Mouse (Mus musculus) midbrain, embryonic 15.5 days (tissue): ENCODE data around the gene Numa1. TPM values are rescaled to one million over a fixed set of nuclear protein-coding genes. Genes with fewer than 3 reads are reported as not detected.
A peak's percentile ranks its signal among the peaks of the same experiment; 100 is the strongest.
"Not testable (repeated sequence)": the region's sequence is repeated elsewhere in the genome, so short reads cannot be mapped to it uniquely, and the experiment has no call there.

Experiments used
- ATAC-seq: fragments of 200-750 bp; cut with Nextera tagmentation; replicated peaks from 2 replicates; pipeline ENCODE4 v1.8.0; 2017; ENCODE audit warnings: moderate TSS enrichment
- H3K27ac ChIP-seq: fragments of 300-500 bp; sonication (generic); 2 replicates; pipeline ENCODE4 v1.5.1; 2015; ENCODE audit warnings: mild to moderate bottlenecking, inconsistent platforms
- H3K27me3 ChIP-seq: fragments of 300-500 bp; sonication (generic); replicated peaks from 2 replicates; pipeline ENCODE4 v1.6.1; 2015; ENCODE audit warnings: inconsistent platforms
- H3K36me3 ChIP-seq: fragments of 300-500 bp; sonication (generic); replicated peaks from 2 replicates; pipeline ENCODE4 v1.6.1; 2015; ENCODE audit warnings: inconsistent platforms
- H3K4me1 ChIP-seq: fragments of 300-500 bp; sonication (generic); 2 replicates; pipeline ENCODE4 v1.6.1; 2015; ENCODE audit warnings: inconsistent platforms
- H3K4me2 ChIP-seq: fragments of 300-500 bp; sonication (generic); 2 replicates; pipeline ENCODE4 v1.6.1; 2015; ENCODE audit warnings: inconsistent platforms, mild to moderate bottlenecking, moderate library complexity
- H3K4me3 ChIP-seq: fragments of 300-500 bp; sonication (generic); 2 replicates; pipeline ENCODE4 v1.5.1; 2015; ENCODE audit warnings: mild to moderate bottlenecking, inconsistent platforms
- H3K9ac ChIP-seq: fragments of 300-500 bp; sonication (generic); 2 replicates; pipeline ENCODE4 v1.6.1; 2015; ENCODE audit warnings: mild to moderate bottlenecking, inconsistent platforms
- H3K9me3 ChIP-seq: fragments of 300-500 bp; sonication (generic); 2 replicates; pipeline ENCODE4 v1.6.1; 2016; ENCODE audit warnings: inconsistent platforms
- WGBS: fragments of 180-500 bp; shearing (Covaris S2); methylation state at CpG from one replicate; pipeline ENCODE4 v1.1.7; 2015; ENCODE audit warnings: mixed read lengths; 5-methylcytosine and 5-hydroxymethylcytosine counted together
- polyA plus RNA-seq: library from polyadenylated mRNA; unstranded; fragments of >200 nt; fragmentation: Nextera tagmentation; extraction: Ambion mirVana; gene quantifications from 2 replicates; pipeline ENCODE4 v1.2.1, GENCODE M21; 2015

Numa1 gene
- polyA plus RNA-seq, 1 experiment from 2014 or later = 53.1 TPM

GRCm38 (mm10) chr7:101999461-102000151, 65.7 kb downstream of the Numa1 start:
- Histone ChIP-seq H3K4me1 (no peaks in the 10 kb centered on the region), H3K27me3 (no peaks in the 10 kb centered on the region), H3K4me3 (no peak overlapping the region), H3K36me3 (peaks cover 79% of the 10 kb centered on the region), H3K9me3 (no peaks in the 10 kb centered on the region), H3K9ac (no peak overlapping the region), H3K4me2 (no peak overlapping the region), H3K27ac (no peak overlapping the region)
- WGBS = 87% methylated on average over 15 of the region's 15 CpGs
- ATAC-seq = no peak; the same call in 1 of the 2 replicates

GRCm38 (mm10) chr7:102000296-102000695, 66.4 kb downstream of the Numa1 start:
- 86% methylated on average over 8 of the region's 8 CpGs for WGBS
- H3K9me3 ChIP-seq = no peaks in the 10 kb centered on the region
- no peak overlapping the region for H3K4me3 ChIP-seq
- H3K36me3 ChIP-seq = peaks cover 72% of the 10 kb centered on the region
- H3K27ac ChIP-seq = no peak overlapping the region
- no peaks in the 10 kb centered on the region for H3K27me3 ChIP-seq
- H3K9ac ChIP-seq = no peak overlapping the region
- no peak for ATAC-seq
- H3K4me2 ChIP-seq = no peak overlapping the region
- no peaks in the 10 kb centered on the region for H3K4me1 ChIP-seq

- no peak overlapping the region for H3K4me3 ChIP-seq
- no peaks in the 10 kb centered on the region for H3K4me1 ChIP-seq
- H3K27ac ChIP-seq = no peak overlapping the region
- peaks cover 68% of the 10 kb centered on the region for H3K36me3 ChIP-seq
- no peak overlapping the region for H3K4me2 ChIP-seq
- WGBS = 84% methylated on average over 26 of the region's 26 CpGs
- H3K9ac ChIP-seq = no peak overlapping the region
- no peaks in the 10 kb centered on the region for H3K9me3 ChIP-seq
- 0 out of 2 replicates have a peak, but pooled peaks have one; percentile 26 for ATAC-seq
- no peaks in the 10 kb centered on the region for H3K27me3 ChIP-seq
These were observed 67.2 kb downstream of the Numa1 start for GRCm38 (mm10) chr7:102000921-102001630.

- Histone ChIP-seq H3K9me3 (no peaks in the 10 kb centered on the region), H3K4me2 (no peak overlapping the region), H3K9ac (no peak overlapping the region), H3K27ac (no peak overlapping the region), H3K27me3 (no peaks in the 10 kb centered on the region), H3K4me1 (no peaks in the 10 kb centered on the region), H3K36me3 (peaks cover 56% of the 10 kb centered on the region), H3K4me3 (no peak overlapping the region)
- 97% methylated on average over 1 of the region's 1 CpGs for WGBS
- ATAC-seq = no peak
These were observed 72.6 kb downstream of the Numa1 start for GRCm38 (mm10) chr7:102006520-102006919.

- H3K4me3 ChIP-seq = no peak overlapping the region
- no peaks in the 10 kb centered on the region for H3K27me3 ChIP-seq
- 93% methylated on average over 9 of the region's 9 CpGs for WGBS
- H3K9ac ChIP-seq = no peak overlapping the region
- peaks cover 78% of the 10 kb centered on the region for H3K36me3 ChIP-seq
- H3K4me1 ChIP-seq = no peaks in the 10 kb centered on the region
- H3K4me2 ChIP-seq = no peak overlapping the region
- no peaks in the 10 kb centered on the region for H3K9me3 ChIP-seq
- no peak overlapping the region for H3K27ac ChIP-seq
- ATAC-seq = no peak
These were observed 77.9 kb downstream of the Numa1 start for GRCm38 (mm10) chr7:102011855-102012254.

GRCm38 (mm10) chr7:102013416-102013815, 79.5 kb downstream of the Numa1 start:
- ATAC-seq = no peak
- Histone ChIP-seq H3K36me3 (peaks cover 78% of the 10 kb centered on the region), H3K4me3 (no peak overlapping the region), H3K4me1 (no peaks in the 10 kb centered on the region), H3K27ac (no peak overlapping the region), H3K9ac (no peak overlapping the region), H3K9me3 (no peaks in the 10 kb centered on the region), H3K4me2 (no peak overlapping the region), H3K27me3 (no peaks in the 10 kb centered on the region)
- 86% methylated on average over 8 of the region's 8 CpGs for WGBS

- peaks cover 63% of the 10 kb centered on the region for H3K36me3 ChIP-seq
- no peaks in the 10 kb centered on the region for H3K9me3 ChIP-seq
- H3K27ac ChIP-seq = no peak overlapping the region
- H3K4me2 ChIP-seq = no peak overlapping the region
- no peak overlapping the region for H3K4me3 ChIP-seq
- 92% methylated on average over 2 of the region's 2 CpGs for WGBS
- ATAC-seq = no peak
- H3K27me3 ChIP-seq = no peaks in the 10 kb centered on the region
- no peaks in the 10 kb centered on the region for H3K4me1 ChIP-seq
- H3K9ac ChIP-seq = no peak overlapping the region
These were observed 81.1 kb downstream of the Numa1 start for GRCm38 (mm10) chr7:102014995-102015394.

- Histone ChIP-seq H3K27me3 (no peaks in the 10 kb centered on the region), H3K27ac (no peak overlapping the region), H3K36me3 (peaks cover 48% of the 10 kb centered on the region), H3K9me3 (no peaks in the 10 kb centered on the region), H3K9ac (no peak overlapping the region), H3K4me2 (no peak overlapping the region), H3K4me1 (no peaks in the 10 kb centered on the region), H3K4me3 (no peak overlapping the region)
- WGBS = 87% methylated on average over 4 of the region's 4 CpGs
- no peak for ATAC-seq
These were observed 83.0 kb downstream of the Numa1 start for GRCm38 (mm10) chr7:102016936-102017335.

GRCm38 (mm10) chr7:102017452-102017851, 83.5 kb downstream of the Numa1 start:
- H3K4me2 ChIP-seq = no peak overlapping the region
- 85% methylated on average over 5 of the region's 5 CpGs for WGBS
- no peak overlapping the region for H3K9ac ChIP-seq
- H3K9me3 ChIP-seq = no peaks in the 10 kb centered on the region
- ATAC-seq = no peak
- H3K27me3 ChIP-seq = no peaks in the 10 kb centered on the region
- peaks cover 47% of the 10 kb centered on the region for H3K36me3 ChIP-seq
- no peaks in the 10 kb centered on the region for H3K4me1 ChIP-seq
- no peak overlapping the region for H3K27ac ChIP-seq
- no peak overlapping the region for H3K4me3 ChIP-seq

- Histone ChIP-seq H3K9me3 (no peaks in the 10 kb centered on the region), H3K4me1 (no peaks in the 10 kb centered on the region), H3K27ac (no peak overlapping the region), H3K4me3 (no peak overlapping the region), H3K4me2 (no peak overlapping the region), H3K27me3 (no peaks in the 10 kb centered on the region), H3K9ac (no peak overlapping the region), H3K36me3 (peaks cover 47% of the 10 kb centered on the region)
- 86% methylated on average over 7 of the region's 7 CpGs for WGBS
- no peak for ATAC-seq
These were observed 84.1 kb downstream of the Numa1 start for GRCm38 (mm10) chr7:102018034-102018433.

- WGBS = 91% methylated on average over 3 of the region's 3 CpGs
- Histone ChIP-seq H3K27me3 (no peaks in the 10 kb centered on the region), H3K27ac (no peak within 1 kb of the TSS), H3K4me2 (no peak within 1 kb of the TSS), H3K9me3 (no peaks in the 10 kb centered on the region), H3K36me3 (peaks cover 42% of the 10 kb centered on the region), H3K4me3 (no peak within 1 kb of the TSS), H3K4me1 (no peaks in the 10 kb centered on the region), H3K9ac (no peak within 1 kb of the TSS)
- no peak for ATAC-seq
These were observed 84.7 kb downstream of the Numa1 start, which contains the start of gene Il18bp for GRCm38 (mm10) chr7:102018590-102018989. Gene Il18bp (minus strand): TSS chr7:102018690.

- Histone ChIP-seq H3K4me2 (no peak overlapping the region), H3K9me3 (no peaks in the 10 kb centered on the region), H3K27ac (no peak overlapping the region), H3K4me1 (no peaks in the 10 kb centered on the region), H3K27me3 (no peaks in the 10 kb centered on the region), H3K9ac (no peak overlapping the region), H3K36me3 (peaks cover 35% of the 10 kb centered on the region), H3K4me3 (no peak overlapping the region)
- WGBS = 69% methylated on average over 3 of the region's 3 CpGs
- no peak for ATAC-seq
These were observed 85.5 kb downstream of the Numa1 start for GRCm38 (mm10) chr7:102019362-102019761.

GRCm38 (mm10) chr7:102020934-102021333, 87.0 kb downstream of the Numa1 start:
- WGBS = 87% methylated on average over 2 of the region's 2 CpGs
- H3K36me3 ChIP-seq = peaks cover 36% of the 10 kb centered on the region

More at GRCm38 (mm10) chr7:102020934-102021333, 87.0 kb downstream of the Numa1 start:
- not testable (repeated sequence) for H3K4me2 ChIP-seq, H3K9me3 ChIP-seq, H3K27ac ChIP-seq, H3K9ac ChIP-seq, H3K27me3 ChIP-seq, ATAC-seq, H3K4me1 ChIP-seq, H3K4me3 ChIP-seq
